Mouse (Mus musculus) myocyte (in vitro differentiated cells): ENCODE results near the gene Mroh2a. TPM values are rescaled to one million over a fixed set of nuclear protein-coding genes. Genes with fewer than 3 reads are reported as not detected.

Source experiments
- H3K27me3 ChIP-seq: one replicate; pipeline ENCODE4 v1.6.1; 2011; ENCODE audit not compliant: control insufficient read depth, insufficient read depth, insufficient read length
- H3K36me3 ChIP-seq: one replicate; pipeline ENCODE4 v1.6.1; 2011; ENCODE audit not compliant: control insufficient read depth, insufficient read depth
- H3K4me2 ChIP-seq: one replicate; pipeline ENCODE4 v1.6.1; 2011; ENCODE audit warnings: low read depth, control low read depth
- H3K4me3 ChIP-seq: one replicate; pipeline ENCODE4 v1.5.1; 2011; ENCODE audit warnings: mild to moderate bottlenecking, control low read depth, moderate library complexity
- H3K79me2 ChIP-seq: one replicate; pipeline ENCODE4 v1.6.1; 2011; ENCODE audit not compliant: control insufficient read depth, insufficient read depth
- H3ac ChIP-seq: one replicate; pipeline ENCODE4 v1.6.1; 2011; ENCODE audit not compliant: control insufficient read depth, insufficient read length
- CEBPB ChIP-seq: IDR thresholded peaks from 2 replicates; pipeline ENCODE4 v1.6.1; 2011; ENCODE audit warnings: mild to moderate bottlenecking, moderate library complexity; ENCODE audit not compliant: poor library complexity, insufficient read depth, severe bottlenecking
- E2F4 ChIP-seq: IDR thresholded peaks from one replicate; pipeline ENCODE4 v1.6.1; 2011; ENCODE audit warnings: mild to moderate bottlenecking, control low read depth, moderate library complexity; ENCODE audit not compliant: insufficient read depth
- MAX ChIP-seq: IDR thresholded peaks from one replicate; pipeline ENCODE4 v1.6.1; 2011; ENCODE audit warnings: low read depth, mild to moderate bottlenecking, control low read depth
- MYOD1 ChIP-seq, 3 experiments: IDR thresholded peaks; one replicate each; pipeline ENCODE4 v1.6.1; 2011; ENCODE audit warnings: control low read depth in 2 of 3, low read depth in 2 of 3, mild to moderate bottlenecking in 2 of 3, moderate library complexity in 1 of 3; ENCODE audit not compliant: insufficient read length in 2 of 3, control insufficient read depth in 1 of 3
- MYOG ChIP-seq, 3 experiments: IDR thresholded peaks; one replicate each; pipeline ENCODE4 v1.6.1; 2011; ENCODE audit warnings: control low read depth in 2 of 3, low read depth in 2 of 3, mild to moderate bottlenecking in 2 of 3; ENCODE audit not compliant: insufficient read length in 2 of 3, control insufficient read depth in 1 of 3, insufficient read depth in 1 of 3
- POLR2A ChIP-seq: IDR thresholded peaks from one replicate; pipeline ENCODE4 v1.6.1; 2011; ENCODE audit warnings: low read depth, mild to moderate bottlenecking, control low read depth, moderate library complexity; ENCODE audit not compliant: insufficient read length
- POLR2AphosphoS2 ChIP-seq: IDR thresholded peaks from one replicate; pipeline ENCODE4 v1.6.1; 2011; ENCODE audit warnings: low read depth, control low read depth; ENCODE audit not compliant: insufficient read length
- REST ChIP-seq: IDR thresholded peaks from one replicate; pipeline ENCODE4 v1.6.1; 2011; ENCODE audit warnings: mild to moderate bottlenecking, control low read depth, moderate library complexity; ENCODE audit not compliant: insufficient read depth, insufficient read length
- SRF ChIP-seq: IDR thresholded peaks from one replicate; pipeline ENCODE4 v1.6.1; 2011; ENCODE audit warnings: low read depth; ENCODE audit not compliant: control insufficient read depth, insufficient read length
- TCF12 ChIP-seq: IDR thresholded peaks from one replicate; pipeline ENCODE4 v1.6.1; 2011; ENCODE audit warnings: mild to moderate bottlenecking, control low read depth; ENCODE audit not compliant: poor library complexity, insufficient read depth, severe bottlenecking
- TCF3 ChIP-seq: IDR thresholded peaks from one replicate; pipeline ENCODE4 v1.6.1; 2011; ENCODE audit warnings: low read depth, control low read depth; ENCODE audit not compliant: insufficient read length
- USF1 ChIP-seq: IDR thresholded peaks from one replicate; pipeline ENCODE4 v1.6.1; 2011; ENCODE audit warnings: low read depth, mild to moderate bottlenecking, control low read depth, moderate library complexity
- polyA plus RNA-seq: library from polyadenylated mRNA; unstranded; fragments of >200 nt; fragmentation: generic; extraction: Trizol; gene quantifications from one replicate; pipeline ENCODE4 v1.2.1, GENCODE M21; 2012; ENCODE audit warnings: missing spikeins

Mroh2a gene
- polyA plus RNA-seq, 1 experiment = 1.4 TPM

DNA sequence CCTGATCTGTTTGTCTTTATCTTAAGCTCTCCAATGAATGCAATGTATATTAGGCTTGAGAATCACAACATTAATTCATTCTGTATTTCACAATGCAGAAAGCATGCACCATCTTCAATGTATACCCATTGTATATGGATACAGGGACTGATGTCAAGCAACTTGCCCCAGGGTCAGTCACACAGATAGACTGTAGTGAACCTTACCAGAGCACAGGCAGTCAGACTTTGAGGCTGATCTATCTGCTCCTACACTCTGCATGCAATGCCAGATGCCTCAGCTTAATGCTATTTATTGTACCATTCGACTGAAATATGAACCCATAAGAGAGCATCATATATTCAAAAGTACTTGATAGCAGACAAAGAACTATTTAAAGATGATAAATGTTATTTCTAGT, 63.7 kb downstream of the Mroh2a start:
- Histone ChIP-seq H3K79me2 (no peaks in the 10 kb centered on the region), H3K27me3 (peaks cover 5% of the 10 kb centered on the region), H3K4me2 (no peak overlapping the region), H3ac (no peak overlapping the region), H3K36me3 (no peaks in the 10 kb centered on the region), H3K4me3 (no peak overlapping the region)
- TF ChIP-seq POLR2A (no peak), TCF3 (no peak), TCF12 (no peak), POLR2AphosphoS2 (no peak), SRF (no peak), USF1 (no peak), E2F4 (no peak), REST (no peak), CEBPB (no peak), MYOD1 (IDR thresholded peaks at IDR 0.05; ENCODE audit: control insufficient read depth in 1 of 3, insufficient read length in 2 of 3, low read depth in 2 of 3) (no peak), MAX (no peak), MYOG (IDR thresholded peaks at IDR 0.05; ENCODE audit: control insufficient read depth in 1 of 3, insufficient read depth in 1 of 3, insufficient read length in 2 of 3, low read depth in 2 of 3) (no peak)

DNA sequence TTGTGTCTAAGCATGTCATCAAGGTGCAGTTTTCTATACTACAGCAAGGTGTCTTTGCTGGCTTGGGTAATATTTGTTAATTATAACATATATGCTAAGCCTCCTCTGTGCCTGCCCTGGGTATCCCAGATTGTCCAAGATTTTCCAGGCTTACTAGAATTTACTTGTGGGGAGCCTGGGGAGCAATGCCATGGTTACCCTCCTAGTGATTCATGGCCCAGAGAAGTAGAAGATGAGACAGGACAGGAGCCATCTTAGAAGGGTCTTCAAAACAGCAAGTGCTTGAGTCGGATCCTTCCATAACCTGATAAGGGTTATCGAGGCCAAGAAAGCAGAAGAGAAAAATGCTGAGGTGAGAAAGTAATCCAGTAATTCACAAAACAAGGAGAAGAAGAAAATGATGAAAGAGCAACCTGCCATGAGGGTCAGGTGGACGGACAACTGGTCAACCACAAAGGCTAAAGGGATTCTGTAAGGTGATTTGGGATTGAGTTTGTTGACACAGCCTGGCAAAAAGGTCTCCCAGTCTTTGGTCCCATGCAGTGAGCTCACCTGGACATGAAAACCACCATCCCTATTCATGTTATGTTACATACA, 64.7 kb downstream of the Mroh2a start:
- no peak for TF ChIP-seq TCF3
- TF ChIP-seq POLR2A = no peak
- TF ChIP-seq USF1 = no peak
- no peak for TF ChIP-seq E2F4
- TF ChIP-seq MYOD1 (IDR thresholded peaks at IDR 0.05; ENCODE audit: control insufficient read depth in 1 of 3, insufficient read length in 2 of 3, low read depth in 2 of 3) = no peak
- no peak for TF ChIP-seq SRF
- no peak for TF ChIP-seq REST
- no peak for TF ChIP-seq CEBPB
- no peak for TF ChIP-seq POLR2AphosphoS2
- TF ChIP-seq MYOG (IDR thresholded peaks at IDR 0.05; ENCODE audit: control insufficient read depth in 1 of 3, insufficient read depth in 1 of 3, insufficient read length in 2 of 3, low read depth in 2 of 3) = no peak
- TF ChIP-seq TCF12 = no peak
- TF ChIP-seq MAX = no peak
- H3K4me3 ChIP-seq = no peak overlapping the region
- no peak overlapping the region for H3ac ChIP-seq

DNA sequence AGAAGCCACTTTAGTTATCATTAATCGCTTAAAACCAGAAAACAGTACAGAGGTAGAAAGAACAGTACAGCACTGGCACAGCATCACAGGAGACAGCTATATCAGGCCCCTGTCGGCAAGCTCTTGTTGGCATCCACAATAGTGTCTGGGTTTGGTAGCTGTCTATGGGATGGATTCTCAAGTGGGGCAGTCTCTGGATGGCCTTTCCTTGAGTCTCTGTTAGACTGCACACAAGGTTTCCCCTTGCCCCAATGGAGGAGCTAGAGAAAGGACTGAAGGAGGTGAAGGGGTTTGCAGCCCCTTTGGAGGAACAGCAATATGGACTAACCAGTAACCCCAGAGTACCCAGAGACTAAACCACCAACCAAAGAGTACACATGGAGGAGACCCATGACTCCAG, 65.3 kb downstream of the Mroh2a start:
- peaks cover 5% of the 10 kb centered on the region for H3K27me3 ChIP-seq
- no peak overlapping the region for H3K4me3 ChIP-seq
- TF ChIP-seq MYOG (IDR thresholded peaks at IDR 0.05; ENCODE audit: control insufficient read depth in 1 of 3, insufficient read depth in 1 of 3, insufficient read length in 2 of 3, low read depth in 2 of 3) (no peak), E2F4 (no peak), MAX (no peak), MYOD1 (IDR thresholded peaks at IDR 0.05; ENCODE audit: control insufficient read depth in 1 of 3, insufficient read length in 2 of 3, low read depth in 2 of 3) (no peak), POLR2A (no peak), REST (no peak), TCF12 (no peak), TCF3 (no peak), CEBPB (no peak)
- H3K79me2 ChIP-seq = no peaks in the 10 kb centered on the region
- no peaks in the 10 kb centered on the region for H3K36me3 ChIP-seq
- no peak overlapping the region for H3ac ChIP-seq
- H3K4me2 ChIP-seq = no peak overlapping the region

More for the DNA sequence above, 64.7 kb downstream of the Mroh2a start:
- no peaks in the 10 kb centered on the region for H3K79me2 ChIP-seq
- no peaks in the 10 kb centered on the region for H3K36me3 ChIP-seq
- peaks cover 5% of the 10 kb centered on the region for H3K27me3 ChIP-seq
- H3K4me2 ChIP-seq = no peak overlapping the region

DNA sequence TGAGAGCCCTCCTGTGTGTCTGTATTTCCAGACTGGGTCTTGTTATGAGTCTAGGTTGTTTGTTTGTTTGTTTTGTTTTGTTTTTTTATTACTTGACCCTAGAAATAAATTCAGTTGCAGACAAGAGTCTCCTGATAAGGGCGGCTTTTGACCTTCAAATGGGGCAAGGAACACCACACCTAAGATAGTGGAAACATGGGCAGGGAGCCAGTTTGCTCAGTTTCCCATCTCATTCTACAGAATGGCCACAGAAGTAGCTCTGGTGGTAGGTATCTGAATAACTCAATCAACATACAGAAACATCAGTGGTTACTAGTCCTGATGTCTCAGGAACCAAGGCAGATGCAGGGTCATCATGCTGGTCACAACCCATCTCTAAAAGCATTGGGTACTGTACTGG, 67.9 kb downstream of the Mroh2a start:
- no peaks in the 10 kb centered on the region for H3K79me2 ChIP-seq
- H3K27me3 ChIP-seq = peaks cover 5% of the 10 kb centered on the region
- no peaks in the 10 kb centered on the region for H3K36me3 ChIP-seq
- TF ChIP-seq SRF (no peak), MYOD1 (IDR thresholded peaks at IDR 0.05; ENCODE audit: control insufficient read depth in 1 of 3, insufficient read length in 2 of 3, low read depth in 2 of 3) (no peak)
- no peak overlapping the region for H3K4me2 ChIP-seq
- H3ac ChIP-seq = no peak overlapping the region
- no peak overlapping the region for H3K4me3 ChIP-seq

DNA sequence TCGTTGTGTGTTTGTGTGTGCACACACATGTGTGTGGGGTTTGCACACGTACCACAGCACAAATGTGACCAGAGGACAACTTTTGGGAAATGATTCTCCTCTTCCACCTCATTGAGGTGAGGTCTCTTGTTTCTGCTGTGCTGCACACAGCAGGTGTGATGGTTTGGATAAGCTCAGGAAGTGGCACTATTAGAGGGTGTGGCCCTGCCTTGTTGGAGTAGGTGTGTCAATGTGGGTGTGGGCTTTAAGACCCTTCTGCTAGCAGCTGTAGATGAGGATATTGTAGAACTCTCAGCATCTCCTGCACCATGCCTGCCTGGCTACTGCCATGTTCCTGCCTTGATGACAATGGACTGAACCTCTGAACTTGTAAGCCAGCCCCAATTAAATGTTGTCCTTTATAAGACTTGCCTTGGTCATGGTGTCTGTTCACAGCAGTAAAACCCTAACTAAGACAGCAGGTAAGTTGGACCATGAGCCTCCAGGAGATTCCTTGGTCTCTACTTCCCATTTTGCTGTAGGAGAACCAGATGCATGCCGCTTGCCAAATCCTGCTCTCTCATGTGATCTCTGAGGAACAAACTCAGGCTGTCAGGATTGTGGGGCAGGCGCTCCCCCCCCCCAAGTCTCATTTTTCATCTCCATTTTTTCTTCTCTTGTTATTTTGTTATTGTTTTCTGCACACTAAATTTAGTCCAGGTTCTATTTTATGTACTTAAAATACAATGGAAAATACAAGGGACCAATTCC, 69.6 kb downstream of the Mroh2a start:
- no peaks in the 10 kb centered on the region for H3K36me3 ChIP-seq
- no peak overlapping the region for H3ac ChIP-seq
- no peaks in the 10 kb centered on the region for H3K79me2 ChIP-seq
- no peak overlapping the region for H3K4me2 ChIP-seq
- H3K4me3 ChIP-seq = no peak overlapping the region
- H3K27me3 ChIP-seq = peaks cover 5% of the 10 kb centered on the region
- TF ChIP-seq CEBPB (no peak), TCF12 (no peak), MYOD1 (IDR thresholded peaks at IDR 0.05; ENCODE audit: control insufficient read depth in 1 of 3, insufficient read length in 2 of 3, low read depth in 2 of 3) (no peak), USF1 (no peak), MAX (no peak), E2F4 (no peak), TCF3 (no peak)
